Mouse (Mus musculus): ENCODE measurements at regions not wholly inside any gene's neighbourhood (a gene's known extent, or its start where the extent isn't known, plus 50 kb on each side); places are given as distances from the start of the nearest gene placed in this dataset.

- TF ChIP-seq CTCF (IDR thresholded peaks at IDR 0.05; ENCODE audit: control insufficient read depth, insufficient read depth, low read length) (no peak), POLR2A (IDR thresholded peaks at IDR 0.05; ENCODE audit: borderline replicate concordance, control insufficient read depth, low read depth, low read length) (no peak)
Measured at GRCm38 (mm10) chr8:35125179-35125578, 640.4 kb upstream of the Gm19410 start.

Data from bone marrow, adult 2 months (tissue).